Mouse (Mus musculus) forebrain, embryonic 11.5 days (tissue): ENCODE results near the gene Gpx4. TPM values are rescaled to one million over a fixed set of nuclear protein-coding genes. Genes with fewer than 3 reads are reported as not detected.

Experiments used
- ATAC-seq: fragments of 200-750 bp; cut with Nextera tagmentation; replicated peaks from 2 replicates; pipeline ENCODE4 v1.8.0; 2017; ENCODE audit warnings: moderate TSS enrichment; ENCODE audit not compliant: low FRiP score
- DNase-seq: peaks from one replicate; pipeline ENCODE4 v3.0.0-alpha.2; 2017; ENCODE audit warnings: low spot score
- H3K27ac ChIP-seq: fragments of 300-500 bp; sonication (generic); 2 replicates; pipeline ENCODE4 v1.5.1; 2014; ENCODE audit warnings: low read depth, low read length
- H3K27me3 ChIP-seq: fragments of 300-500 bp; sonication (generic); 2 replicates; pipeline ENCODE4 v1.6.1; 2014; ENCODE audit warnings: mild to moderate bottlenecking, low read length, mixed read lengths; ENCODE audit not compliant: control insufficient read depth, insufficient read depth
- H3K36me3 ChIP-seq: fragments of 300-500 bp; sonication (generic); 2 replicates; pipeline ENCODE4 v1.6.1; 2014; ENCODE audit warnings: mild to moderate bottlenecking, low read length, moderate library complexity, mixed read lengths; ENCODE audit not compliant: control insufficient read depth, insufficient read depth
- H3K4me1 ChIP-seq: fragments of 300-500 bp; sonication (generic); replicated peaks from 2 replicates; pipeline ENCODE4 v1.6.1; 2014; ENCODE audit warnings: low read length, mixed read lengths; ENCODE audit not compliant: control insufficient read depth, insufficient read depth
- H3K4me2 ChIP-seq: fragments of 300-500 bp; sonication (generic); 2 replicates; pipeline ENCODE4 v1.6.1; 2014; ENCODE audit warnings: low read depth, mild to moderate bottlenecking, low read length, moderate library complexity, mixed read lengths; ENCODE audit not compliant: severe bottlenecking
- H3K4me3 ChIP-seq: fragments of 300-500 bp; sonication (generic); 2 replicates; pipeline ENCODE4 v1.5.1; 2014; ENCODE audit warnings: low read depth, low read length
- H3K9ac ChIP-seq: fragments of 300-500 bp; sonication (generic); 2 replicates; pipeline ENCODE4 v1.6.1; 2014; ENCODE audit warnings: low read length
- H3K9me3 ChIP-seq: fragments of 300-500 bp; sonication (generic); 2 replicates; pipeline ENCODE4 v1.6.1; 2016; ENCODE audit warnings: low read length, mixed read lengths; ENCODE audit not compliant: control insufficient read depth
- WGBS: fragments of 180-500 bp; shearing (Covaris S2); extraction: QIAGEN DNeasy Blood & Tissue Kit; methylation state at CpG from one replicate; pipeline ENCODE4 v1.1.7; 2014; 5-methylcytosine and 5-hydroxymethylcytosine counted together
- polyA plus RNA-seq: library from polyadenylated mRNA; unstranded; fragments of >200 nt; fragmentation: Nextera tagmentation; extraction: Ambion mirVana; gene quantifications from 2 replicates; pipeline ENCODE4 v1.2.1, GENCODE M21; 2014

The Gpx4 gene
- polyA plus RNA-seq, 1 experiment from 2014 or later = 516 TPM

DNA sequence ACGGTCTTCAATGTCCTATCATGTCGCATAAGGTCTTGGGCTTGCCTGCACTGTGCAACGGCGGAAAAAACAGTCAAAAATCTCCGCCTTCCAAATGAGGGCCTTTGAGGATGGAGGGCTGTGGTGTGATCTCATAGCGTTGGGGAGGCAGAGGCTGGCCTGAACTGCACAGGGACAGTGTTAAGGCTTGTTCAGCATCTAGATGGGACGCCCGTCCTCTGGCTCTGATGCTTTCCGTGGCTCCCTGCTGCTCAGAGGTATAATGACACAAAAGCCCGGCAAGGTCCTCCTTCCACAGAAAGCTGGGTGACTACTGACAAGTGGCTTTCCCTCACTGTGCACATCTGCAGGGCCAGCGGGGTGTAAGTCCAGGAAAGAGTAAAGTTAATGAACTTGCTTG, 26.8 kb upstream of the Gpx4 start:
- Histone ChIP-seq H3K4me2 (peak overlapping the region; percentile 40), H3K27ac (no peak overlapping the region), H3K9ac (peak overlapping the region; percentile 37), H3K4me3 (peak overlapping the region; percentile 21; the same call in 1 of the 2 replicates), H3K9me3 (no peaks in the 10 kb centered on the region), H3K4me1 (peaks cover 5% of the 10 kb centered on the region; the same call in 1 of the 2 replicates), H3K27me3 (peaks cover 5% of the 10 kb centered on the region), H3K36me3 (no peaks in the 10 kb centered on the region)
- ATAC-seq (no peak), DNase-seq (no peak)
- 16% methylated on average over 11 of the region's 11 CpGs for WGBS

DNA sequence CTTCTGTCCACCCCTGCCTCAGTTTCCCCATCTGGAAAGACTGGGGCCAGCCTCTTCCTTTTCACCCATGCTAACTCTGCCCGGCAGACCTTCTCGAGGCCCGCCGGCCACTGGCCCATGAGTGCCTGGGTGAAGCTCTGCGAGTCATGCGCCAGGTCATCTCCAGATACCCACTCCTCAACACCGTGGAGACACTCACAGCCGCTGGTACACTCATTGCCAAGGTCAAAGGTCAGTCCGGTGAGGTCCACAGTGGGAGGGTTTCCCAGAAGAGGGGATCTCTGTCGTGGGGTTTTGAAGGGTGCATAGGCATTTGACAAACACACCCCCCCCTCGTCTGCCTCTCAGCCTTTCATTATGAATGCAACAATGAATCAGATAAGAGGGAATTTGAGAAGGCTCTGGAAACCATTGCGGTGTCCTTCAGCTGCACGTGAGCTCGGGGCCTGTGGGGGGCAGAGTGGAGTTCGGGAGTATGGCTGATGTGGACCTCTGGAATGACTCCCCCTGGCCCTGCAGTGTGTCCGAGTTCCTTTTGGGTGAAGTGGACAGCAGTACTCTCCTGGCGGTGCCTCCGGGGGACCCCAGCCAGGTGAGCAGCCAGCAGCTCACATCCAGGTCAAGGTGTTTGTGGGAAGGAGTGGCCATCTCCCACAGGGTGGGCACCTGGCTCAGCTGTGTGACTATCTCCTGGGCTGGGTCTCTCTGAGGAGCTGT, 26.2 kb upstream of the Gpx4 start:
- Histone ChIP-seq H3K36me3 (no peaks in the 10 kb centered on the region), H3K27me3 (peaks cover 2% of the 10 kb centered on the region; the same call in 1 of the 2 replicates), H3K9ac (no peak overlapping the region), H3K4me3 (no peak overlapping the region), H3K9me3 (no peaks in the 10 kb centered on the region), H3K4me2 (no peak overlapping the region), H3K4me1 (peaks cover 5% of the 10 kb centered on the region; the same call in 1 of the 2 replicates), H3K27ac (no peak overlapping the region)
- DNase-seq = no peak
- ATAC-seq = no peak
- 83% methylated on average over 18 of the region's 18 CpGs for WGBS

DNA sequence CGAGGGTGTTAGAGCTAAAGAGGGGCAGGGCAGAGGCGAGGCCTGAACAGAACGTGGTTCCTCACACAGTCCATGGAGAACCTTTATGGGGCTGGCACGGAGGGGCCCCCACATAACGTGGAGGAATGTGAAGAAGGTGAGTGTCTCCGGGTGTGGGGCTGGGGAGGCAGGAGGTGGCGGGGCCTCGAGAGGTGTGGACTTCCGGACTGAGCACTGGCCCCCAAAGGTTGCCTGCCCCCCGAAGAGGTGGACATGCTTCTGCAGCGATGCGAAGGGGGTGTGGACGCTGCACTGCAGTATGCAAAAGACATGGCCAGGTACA, 25.7 kb upstream of the Gpx4 start:
- H3K9me3 ChIP-seq = no peaks in the 10 kb centered on the region
- no peak overlapping the region for H3K9ac ChIP-seq
- 91% methylated on average over 13 of the region's 13 CpGs for WGBS
- DNase-seq = no peak
- H3K27me3 ChIP-seq = peaks cover 2% of the 10 kb centered on the region; the same call in 1 of the 2 replicates
- no peaks in the 10 kb centered on the region for H3K36me3 ChIP-seq
- no peak overlapping the region for H3K27ac ChIP-seq
- H3K4me2 ChIP-seq = no peak overlapping the region
- no peak overlapping the region for H3K4me3 ChIP-seq
- no peak for ATAC-seq
- H3K4me1 ChIP-seq = peaks cover 5% of the 10 kb centered on the region; the same call in 1 of the 2 replicates

DNA sequence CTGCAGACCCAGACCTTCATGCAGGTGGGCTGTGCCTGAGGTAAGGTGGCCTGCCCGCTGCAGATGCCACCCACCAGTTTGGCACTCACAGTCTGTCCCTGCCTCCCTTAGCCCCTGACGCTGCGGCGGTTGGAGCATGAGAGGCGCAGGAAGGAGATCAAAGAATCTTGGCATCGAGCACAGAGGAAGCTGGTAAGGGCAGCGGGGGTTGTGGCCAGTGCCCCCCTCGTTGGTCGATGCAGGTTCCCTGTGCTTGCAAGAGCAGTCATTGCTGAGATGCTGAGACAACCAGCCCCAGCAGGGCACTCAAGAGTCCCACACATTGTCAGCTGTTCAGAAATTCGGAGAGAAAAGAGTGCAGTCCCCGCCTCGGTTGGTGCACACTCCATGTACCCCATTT, 24.8 kb upstream of the Gpx4 start:
- ATAC-seq = no peak
- no peak overlapping the region for H3K4me3 ChIP-seq
- no peak overlapping the region for H3K9ac ChIP-seq
- peaks cover 5% of the 10 kb centered on the region; the same call in 1 of the 2 replicates for H3K4me1 ChIP-seq
- H3K27me3 ChIP-seq = peaks cover 2% of the 10 kb centered on the region; the same call in 1 of the 2 replicates
- WGBS = 91% methylated on average over 12 of the region's 12 CpGs
- DNase-seq = no peak
- no peak overlapping the region for H3K27ac ChIP-seq
- no peaks in the 10 kb centered on the region for H3K36me3 ChIP-seq
- no peaks in the 10 kb centered on the region for H3K9me3 ChIP-seq
- no peak overlapping the region for H3K4me2 ChIP-seq

DNA sequence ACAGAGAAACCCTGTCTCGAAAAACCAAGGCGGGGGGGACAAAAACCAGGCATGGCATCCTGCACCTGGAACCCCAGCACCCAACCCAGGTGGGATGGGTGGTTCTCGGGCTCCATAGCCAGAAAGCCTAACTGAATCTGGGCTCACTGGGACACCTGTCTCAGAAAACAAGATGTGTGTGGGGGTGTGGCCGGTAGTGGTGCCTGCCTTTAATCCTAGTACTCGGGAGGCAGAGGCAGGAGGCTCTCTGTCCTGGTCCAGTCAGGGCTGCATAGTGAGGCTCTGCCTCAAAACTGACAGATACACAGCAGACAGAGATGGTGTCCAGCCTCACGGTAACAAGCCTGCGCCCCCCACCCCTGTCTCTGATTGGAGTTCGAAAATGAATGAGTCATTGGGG, 24.2 kb upstream of the Gpx4 start:
- H3K27me3 ChIP-seq = peaks cover 2% of the 10 kb centered on the region; the same call in 1 of the 2 replicates
- ATAC-seq = no peak
- no peak overlapping the region for H3K4me2 ChIP-seq
- WGBS = 94% methylated on average over 8 of the region's 8 CpGs
- no peak overlapping the region for H3K4me3 ChIP-seq
- H3K27ac ChIP-seq = no peak overlapping the region
- no peaks in the 10 kb centered on the region for H3K9me3 ChIP-seq
- peaks cover 5% of the 10 kb centered on the region; the same call in 1 of the 2 replicates for H3K4me1 ChIP-seq
- H3K36me3 ChIP-seq = no peaks in the 10 kb centered on the region
- no peak overlapping the region for H3K9ac ChIP-seq
- DNase-seq = no peak

DNA sequence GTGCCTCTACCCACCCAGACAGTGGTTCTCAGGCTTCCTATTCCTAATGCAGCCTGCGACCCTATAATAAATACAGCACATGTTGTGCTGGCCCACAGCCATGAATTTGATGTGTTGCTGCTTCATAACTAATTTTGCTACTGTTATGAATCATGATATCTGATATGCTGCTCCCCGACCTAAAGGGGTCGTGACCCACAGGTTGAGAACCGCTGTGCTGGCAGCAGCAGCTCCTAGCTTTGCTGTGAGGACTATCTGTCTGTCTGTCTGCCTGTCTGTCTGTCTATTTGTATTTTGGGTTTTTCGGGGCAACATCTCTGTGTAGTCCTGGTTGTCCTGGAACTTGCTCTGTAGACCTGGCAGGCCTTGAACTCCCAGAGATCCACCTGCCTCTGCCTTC, 23.2 kb upstream of the Gpx4 start:
- no peak for ATAC-seq

DNA sequence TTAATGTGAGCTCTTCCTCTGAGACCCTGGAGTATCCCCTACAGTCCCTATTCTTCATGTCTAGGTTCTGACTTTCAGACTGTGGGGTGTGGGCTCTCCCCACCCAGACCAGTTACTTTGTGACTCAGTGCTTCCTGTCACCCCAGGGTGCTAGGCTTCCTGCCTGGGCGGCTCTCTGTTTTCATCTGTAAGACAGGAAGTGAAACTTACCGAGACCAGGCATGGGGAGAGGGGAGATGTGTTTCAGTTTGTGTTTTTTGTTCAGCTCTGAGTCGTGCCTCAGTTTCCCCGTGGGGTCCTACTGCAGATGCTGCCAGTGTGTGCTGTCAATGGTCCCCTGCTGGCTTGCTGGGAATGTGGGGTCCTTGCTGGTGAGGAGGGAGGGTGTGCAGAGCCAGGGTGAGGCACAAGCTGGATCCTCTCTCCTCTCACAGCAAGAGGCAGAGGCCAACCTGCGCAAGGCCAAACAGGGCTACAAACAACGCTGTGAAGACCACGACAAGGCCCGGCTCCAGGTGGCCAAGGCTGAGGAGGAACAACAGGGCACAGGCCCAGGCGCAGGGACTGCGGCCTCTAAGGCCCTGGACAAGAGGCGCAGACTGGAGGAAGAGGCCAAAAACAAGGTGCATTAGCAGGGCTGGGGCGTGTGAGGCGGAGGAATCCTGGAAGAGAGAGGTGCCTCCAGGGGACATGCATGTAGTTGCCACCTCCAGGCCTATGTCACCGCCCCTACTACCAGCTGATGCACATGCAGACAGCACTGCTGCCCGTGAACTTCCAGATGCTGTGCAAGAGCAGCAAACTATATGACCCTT, 22.5 kb upstream of the Gpx4 start:
- Histone ChIP-seq H3K27ac (no peak overlapping the region), H3K9me3 (no peaks in the 10 kb centered on the region), H3K27me3 (peaks cover 2% of the 10 kb centered on the region; the same call in 1 of the 2 replicates), H3K4me2 (no peak overlapping the region), H3K4me1 (peaks cover 5% of the 10 kb centered on the region; the same call in 1 of the 2 replicates), H3K9ac (no peak overlapping the region), H3K4me3 (no peak overlapping the region), H3K36me3 (no peaks in the 10 kb centered on the region)
- ATAC-seq (no peak), DNase-seq (no peak)
- WGBS = 80% methylated on average over 15 of the region's 15 CpGs

More for the DNA sequence above, 23.2 kb upstream of the Gpx4 start:
- H3K4me2 ChIP-seq = no peak overlapping the region
- H3K27ac ChIP-seq = no peak overlapping the region
- peaks cover 5% of the 10 kb centered on the region; the same call in 1 of the 2 replicates for H3K4me1 ChIP-seq
- H3K4me3 ChIP-seq = no peak overlapping the region
- no peak for DNase-seq
- H3K27me3 ChIP-seq = peaks cover 2% of the 10 kb centered on the region; the same call in 1 of the 2 replicates
- H3K9me3 ChIP-seq = no peaks in the 10 kb centered on the region
- 91% methylated on average over 5 of the region's 5 CpGs for WGBS
- H3K36me3 ChIP-seq = no peaks in the 10 kb centered on the region
- H3K9ac ChIP-seq = no peak overlapping the region

DNA sequence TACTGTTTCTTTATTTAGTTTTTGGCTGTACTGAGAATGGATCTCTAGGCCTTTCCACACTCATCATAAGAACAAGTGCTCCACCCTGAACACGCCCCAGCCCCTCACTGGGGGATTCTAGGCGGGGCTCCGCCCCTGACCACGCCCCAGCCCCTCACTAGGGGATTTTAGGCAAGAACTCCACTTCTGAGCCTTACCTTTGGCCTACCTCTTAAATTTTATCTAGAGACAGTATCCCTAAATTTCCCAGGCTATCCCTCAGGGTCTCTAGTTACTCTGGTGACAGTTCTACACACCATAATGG, 22.0 kb upstream of the Gpx4 start:
- no peak overlapping the region for H3K9ac ChIP-seq

More for the DNA sequence above, 22.0 kb upstream of the Gpx4 start:
- DNase-seq (no peak), ATAC-seq (no peak)
- H3K9me3 ChIP-seq = no peaks in the 10 kb centered on the region
- no peaks in the 10 kb centered on the region for H3K27me3 ChIP-seq
- no peak overlapping the region for H3K4me3 ChIP-seq
- no peak overlapping the region for H3K27ac ChIP-seq
- no peak overlapping the region for H3K4me2 ChIP-seq
- H3K36me3 ChIP-seq = no peaks in the 10 kb centered on the region
- 70% methylated on average over 4 of the region's 4 CpGs for WGBS
- peaks cover under 1% of the 10 kb centered on the region; the same call in 1 of the 2 replicates for H3K4me1 ChIP-seq
